Mouse (Mus musculus) forebrain, postnatal 0 days (tissue): ENCODE data around the gene Dlec1. TPM values are rescaled to one million over a fixed set of nuclear protein-coding genes. Genes with fewer than 3 reads are reported as not detected.

Source experiments
- ATAC-seq: fragments of 200-750 bp; cut with Nextera tagmentation; 2 replicates; pipeline ENCODE4 v1.8.0; 2017; ENCODE audit warnings: mild to moderate bottlenecking, moderate library complexity
- DNase-seq: peaks from one replicate; pipeline ENCODE4 v3.0.0-alpha.2; 2015
- H3K27ac ChIP-seq: fragments of 300-500 bp; sonication (generic); 2 replicates; pipeline ENCODE4 v1.5.1; 2014; ENCODE audit warnings: low read depth, mild to moderate bottlenecking, antibody characterized with exemption, low read length, moderate library complexity, mixed read lengths
- H3K27me3 ChIP-seq: fragments of 300-500 bp; sonication (generic); 2 replicates; pipeline ENCODE4 v1.6.1; 2014; ENCODE audit warnings: mild to moderate bottlenecking, low read length, mixed read lengths; ENCODE audit not compliant: insufficient read depth
- H3K36me3 ChIP-seq: fragments of 300-500 bp; sonication (generic); 2 replicates; pipeline ENCODE4 v1.6.1; 2014; ENCODE audit warnings: mild to moderate bottlenecking, moderate library complexity; ENCODE audit not compliant: insufficient read depth
- H3K4me1 ChIP-seq: fragments of 300-500 bp; sonication (generic); 2 replicates; pipeline ENCODE4 v1.6.1; 2014; ENCODE audit warnings: antibody characterized with exemption; ENCODE audit not compliant: insufficient read depth
- H3K4me2 ChIP-seq: fragments of 300-500 bp; sonication (generic); 2 replicates; pipeline ENCODE4 v1.6.1; 2014; ENCODE audit warnings: low read depth, mild to moderate bottlenecking, moderate library complexity
- H3K4me3 ChIP-seq: fragments of 300-500 bp; sonication (generic); 2 replicates; pipeline ENCODE4 v1.5.1; 2014; ENCODE audit warnings: low read depth, low read length, mixed read lengths
- H3K9ac ChIP-seq: fragments of 300-500 bp; sonication (generic); 2 replicates; pipeline ENCODE4 v1.6.1; 2014; ENCODE audit warnings: mild to moderate bottlenecking
- H3K9me3 ChIP-seq: fragments of 300-500 bp; sonication (generic); 2 replicates; pipeline ENCODE4 v1.6.1; 2016; ENCODE audit warnings: low read length
- CTCF ChIP-seq: sonication (generic); IDR thresholded peaks from 2 replicates; pipeline ENCODE4 v1.5.1; 2016; ENCODE audit warnings: antibody characterized with exemption, control low read depth, low read depth
- WGBS: fragments of 180-500 bp; shearing (Covaris S2); extraction: QIAGEN DNeasy Blood & Tissue Kit; methylation state at CpG from one replicate; pipeline ENCODE4 v1.1.7; 2014; 5-methylcytosine and 5-hydroxymethylcytosine counted together
- polyA plus RNA-seq: library from polyadenylated mRNA; unstranded; fragments of >200 nt; fragmentation: Nextera tagmentation; extraction: Ambion mirVana; gene quantifications from 2 replicates; pipeline ENCODE4 v1.2.1, GENCODE M21; 2015
- total RNA-seq: library from RNA; depleted of rRNA; stranded (reverse); fragments of >200 nt; gene quantifications from 2 replicates; pipeline ENCODE4 v1.2.3, GENCODE M21; 2014

Dlec1 gene
- total and polyA plus RNA-seq, 2 experiments from 2014 or later = 0.40 to 2.0 TPM

DNA sequence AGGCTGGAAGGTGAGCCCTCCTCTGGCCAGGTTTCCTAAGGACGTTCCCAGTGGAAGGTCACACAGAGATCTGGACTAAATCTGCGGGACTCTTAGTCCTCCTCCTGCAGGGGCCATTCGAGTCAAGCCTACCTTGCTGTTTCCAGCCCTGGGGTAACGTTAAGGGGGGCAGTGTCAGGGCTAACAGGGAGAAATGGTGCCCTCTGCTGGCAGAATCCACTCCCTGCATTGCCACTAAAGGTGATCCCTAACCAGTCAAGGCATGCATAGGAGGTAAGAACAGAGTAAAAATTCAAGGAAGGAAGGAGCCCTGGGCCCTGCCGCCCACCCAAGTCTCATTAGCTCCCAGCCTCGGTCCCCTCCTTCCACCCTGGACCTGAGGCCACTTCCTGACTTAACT, 34.7 kb upstream of the Dlec1 start:
- WGBS = 6% methylated on average over 6 of the region's 6 CpGs
- TF ChIP-seq CTCF = peak; percentile 96
- Histone ChIP-seq H3K4me2 (no peak overlapping the region), H3K36me3 (no peaks in the 10 kb centered on the region; the same call in 1 of the 2 replicates), H3K27me3 (no peaks in the 10 kb centered on the region), H3K9me3 (no peaks in the 10 kb centered on the region), H3K4me1 (no peaks in the 10 kb centered on the region), H3K27ac (no peak overlapping the region), H3K4me3 (no peak overlapping the region), H3K9ac (no peak overlapping the region)
- peak; percentile 76 for ATAC-seq
- DNase-seq = peak; percentile 86

DNA sequence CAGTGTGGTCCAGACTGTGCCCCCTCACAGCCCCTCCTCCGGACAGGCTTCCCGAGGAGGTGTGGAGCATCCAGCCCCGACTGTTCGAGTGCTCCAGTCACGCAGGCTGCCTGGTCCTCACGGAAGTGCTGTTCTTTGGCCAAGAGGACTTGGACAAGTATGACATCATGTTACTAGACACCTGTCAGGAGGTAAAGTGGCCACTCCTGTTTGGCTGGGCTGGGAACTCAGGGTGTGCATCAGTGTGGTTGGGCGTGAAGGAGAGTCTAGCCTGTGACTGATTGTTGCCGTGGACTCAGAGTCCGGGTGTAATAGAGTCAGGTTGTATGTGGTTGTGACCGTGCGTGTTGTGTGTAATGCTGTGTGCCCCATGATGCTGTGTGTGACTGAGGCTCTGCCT, 34.0 kb upstream of the Dlec1 start:
- H3K4me3 ChIP-seq = no peak overlapping the region
- H3K9me3 ChIP-seq = no peaks in the 10 kb centered on the region
- no peak for TF ChIP-seq CTCF
- no peaks in the 10 kb centered on the region for H3K27me3 ChIP-seq
- no peak overlapping the region for H3K27ac ChIP-seq
- DNase-seq (no peak), ATAC-seq (no peak)
- H3K4me2 ChIP-seq = no peak overlapping the region
- WGBS = 92% methylated on average over 11 of the region's 11 CpGs
- H3K4me1 ChIP-seq = no peaks in the 10 kb centered on the region
- H3K36me3 ChIP-seq = no peaks in the 10 kb centered on the region; the same call in 1 of the 2 replicates
- H3K9ac ChIP-seq = no peak overlapping the region

DNA sequence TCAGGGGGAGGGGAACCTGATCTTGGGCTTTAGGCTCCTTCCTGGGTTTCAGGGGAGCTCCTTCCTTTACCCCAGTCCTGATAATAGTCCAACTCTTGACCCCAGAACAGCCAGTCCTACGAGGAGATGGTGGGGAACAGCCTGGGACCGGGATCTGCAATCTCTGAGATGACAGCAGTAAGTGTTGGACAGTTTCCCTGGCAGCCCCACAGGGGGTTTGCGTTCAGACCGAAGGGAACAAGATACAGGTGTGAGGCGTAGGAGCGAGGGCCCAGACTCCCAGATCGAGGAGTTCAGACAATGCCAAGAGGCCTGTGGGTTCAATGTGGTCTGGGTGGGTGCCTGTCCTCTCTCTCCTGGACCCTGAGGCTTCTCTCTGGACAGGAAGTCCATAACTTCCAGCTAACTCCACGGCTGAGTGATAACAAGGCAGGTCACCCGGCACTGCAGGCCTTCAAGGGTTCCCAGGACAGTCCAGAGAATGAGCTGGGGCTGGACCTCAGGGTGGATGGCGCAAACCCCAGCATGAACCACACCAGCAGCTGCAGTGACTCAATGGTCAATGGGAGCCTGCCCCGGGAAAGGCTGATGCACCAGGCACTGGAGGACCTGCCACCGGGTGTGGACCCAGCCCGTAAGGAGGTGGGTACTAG, 32.0 kb upstream of the Dlec1 start:
- ATAC-seq = no peak
- H3K4me2 ChIP-seq = no peak overlapping the region
- H3K9ac ChIP-seq = no peak overlapping the region
- TF ChIP-seq CTCF = no peak
- no peaks in the 10 kb centered on the region for H3K9me3 ChIP-seq
- 80% methylated on average over 13 of the region's 13 CpGs for WGBS
- H3K36me3 ChIP-seq = peaks cover 1% of the 10 kb centered on the region
- no peak for DNase-seq
- H3K27me3 ChIP-seq = no peaks in the 10 kb centered on the region
- no peaks in the 10 kb centered on the region for H3K4me1 ChIP-seq
- no peak overlapping the region for H3K4me3 ChIP-seq
- H3K27ac ChIP-seq = no peak overlapping the region

DNA sequence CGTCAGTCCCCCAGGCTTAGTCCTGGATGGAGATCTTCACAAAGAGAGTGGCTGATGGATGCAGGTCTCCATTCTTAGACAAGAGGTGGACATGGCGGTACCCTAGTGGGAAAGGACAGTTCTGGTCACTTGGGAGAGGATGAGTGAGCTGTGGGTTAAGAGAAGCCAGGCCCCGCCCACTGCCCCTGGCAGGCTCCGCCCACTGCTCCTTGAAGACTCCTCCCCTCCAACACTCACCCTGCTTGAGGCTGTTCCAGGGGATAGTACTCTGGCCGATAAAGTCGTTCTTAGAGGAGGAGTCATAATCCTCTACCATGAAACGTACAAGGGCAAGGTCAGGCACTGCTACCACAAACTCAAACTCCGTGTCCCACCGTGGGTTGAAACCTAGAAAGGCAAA, 30.5 kb upstream of the Dlec1 start:
- Histone ChIP-seq H3K4me2 (no peak overlapping the region), H3K9ac (no peak overlapping the region), H3K27ac (no peak overlapping the region), H3K36me3 (peaks cover 5% of the 10 kb centered on the region), H3K4me3 (no peak overlapping the region), H3K9me3 (no peaks in the 10 kb centered on the region), H3K4me1 (no peaks in the 10 kb centered on the region), H3K27me3 (no peaks in the 10 kb centered on the region)
- no peak for TF ChIP-seq CTCF
- ATAC-seq (no peak), DNase-seq (no peak)
- 90% methylated on average over 9 of the region's 9 CpGs for WGBS

DNA sequence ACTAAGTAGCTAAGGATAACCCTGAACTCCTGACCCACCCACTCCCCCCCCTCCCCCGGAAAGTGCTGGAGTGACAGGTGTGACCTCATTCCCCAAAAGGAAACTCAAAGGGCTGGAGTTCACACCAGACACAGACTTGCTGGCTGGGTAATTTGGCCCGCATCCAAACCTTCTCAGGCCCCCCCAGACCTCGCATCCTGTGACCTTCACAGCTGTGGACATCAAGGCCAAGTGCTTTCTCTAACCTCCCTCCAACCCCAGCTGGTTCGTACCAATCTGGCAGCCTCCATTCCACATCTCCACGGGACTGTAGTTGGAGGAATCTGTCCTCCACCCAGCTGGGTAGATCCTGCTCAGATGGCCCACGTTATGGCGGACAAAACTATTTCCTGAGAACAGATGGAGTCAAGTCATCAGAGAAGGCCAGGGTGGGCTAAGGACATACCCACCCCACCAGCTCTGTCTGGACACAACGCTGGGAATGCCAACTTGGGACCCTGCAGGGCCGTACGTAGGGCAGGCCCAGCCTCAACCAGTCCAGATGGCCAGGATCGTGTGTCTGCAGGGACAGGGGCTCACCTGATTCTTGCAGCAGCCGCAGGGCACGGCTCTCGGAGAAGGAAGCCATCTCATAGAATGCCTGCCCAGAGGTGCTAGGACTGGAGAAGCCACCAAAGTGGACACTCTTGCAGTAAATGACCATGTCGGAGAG, 28.9 kb upstream of the Dlec1 start:
- no peak for ATAC-seq
- no peak for TF ChIP-seq CTCF
- no peaks in the 10 kb centered on the region for H3K27me3 ChIP-seq
- H3K4me1 ChIP-seq = no peaks in the 10 kb centered on the region
- 84% methylated on average over 15 of the region's 15 CpGs for WGBS
- no peak overlapping the region for H3K4me2 ChIP-seq
- no peak overlapping the region for H3K27ac ChIP-seq
- H3K4me3 ChIP-seq = no peak overlapping the region
- no peaks in the 10 kb centered on the region for H3K9me3 ChIP-seq
- DNase-seq = no peak
- H3K9ac ChIP-seq = no peak overlapping the region
- H3K36me3 ChIP-seq = peaks cover 5% of the 10 kb centered on the region

DNA sequence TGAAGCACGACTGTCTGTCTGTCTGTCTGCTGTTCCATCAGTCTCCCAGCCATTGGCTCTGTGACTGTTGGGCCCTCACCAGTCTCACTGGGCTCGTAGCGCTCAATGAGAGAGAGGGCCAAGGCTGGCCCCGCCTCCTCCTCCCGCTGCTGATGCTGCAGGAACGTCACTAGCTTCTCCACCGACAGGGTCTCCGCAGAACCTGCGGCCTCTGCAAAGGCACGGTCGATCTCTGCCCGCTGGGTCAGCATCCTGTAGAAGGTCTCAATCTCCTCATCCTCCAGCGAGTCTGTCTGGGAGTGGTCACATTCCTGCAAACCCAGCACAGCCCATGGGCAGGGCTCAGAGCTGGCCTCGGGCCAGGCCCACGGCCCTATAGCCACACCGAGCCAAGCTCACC, 26.6 kb upstream of the Dlec1 start:
- no peak overlapping the region for H3K9ac ChIP-seq
- H3K27ac ChIP-seq = no peak overlapping the region
- H3K4me1 ChIP-seq = no peaks in the 10 kb centered on the region
- ATAC-seq (no peak), DNase-seq (no peak)
- WGBS = 72% methylated on average over 16 of the region's 16 CpGs
- H3K4me2 ChIP-seq = no peak overlapping the region
- H3K27me3 ChIP-seq = no peaks in the 10 kb centered on the region
- H3K4me3 ChIP-seq = no peak overlapping the region
- TF ChIP-seq CTCF = no peak
- no peaks in the 10 kb centered on the region for H3K9me3 ChIP-seq
- H3K36me3 ChIP-seq = peaks cover 5% of the 10 kb centered on the region

DNA sequence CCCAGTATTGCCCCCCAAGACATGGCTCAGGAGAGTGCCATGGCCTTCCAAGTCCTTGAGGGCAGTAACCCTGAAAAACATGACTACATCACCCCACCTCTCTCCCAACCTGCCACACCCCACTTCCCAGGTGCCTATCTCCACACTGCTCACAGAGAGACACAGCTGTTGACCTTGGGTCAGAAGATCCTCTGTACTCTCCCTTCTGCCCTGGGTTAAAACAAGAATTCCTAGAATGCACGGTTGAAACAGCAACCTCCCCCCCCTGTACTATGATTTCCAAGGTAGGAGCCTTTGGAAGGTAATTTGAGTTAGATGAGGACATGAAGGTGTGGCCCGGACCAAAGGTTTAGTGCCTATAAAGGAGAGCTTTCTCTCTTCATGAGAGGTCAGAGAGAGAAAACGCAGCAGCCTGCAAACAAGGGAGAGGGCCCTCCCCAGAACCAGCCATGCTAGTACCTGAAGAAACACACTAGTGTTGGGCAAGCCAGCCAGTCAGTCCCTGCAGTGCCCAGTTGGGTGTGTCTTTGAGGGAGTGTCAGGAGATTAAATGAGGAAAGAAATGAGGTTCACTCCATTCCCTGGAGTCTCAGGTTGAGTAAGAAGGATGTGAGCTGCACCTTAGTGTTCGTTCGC, 22.1 kb upstream of the Dlec1 start:
- ATAC-seq = no peak
- no peak overlapping the region for H3K27ac ChIP-seq
- 89% methylated on average over 5 of the region's 5 CpGs for WGBS
- no peak for DNase-seq
- H3K4me2 ChIP-seq = no peak overlapping the region
- peaks cover 12% of the 10 kb centered on the region; the same call in 1 of the 2 replicates for H3K36me3 ChIP-seq
- no peaks in the 10 kb centered on the region for H3K4me1 ChIP-seq
- no peak overlapping the region for H3K4me3 ChIP-seq
- no peaks in the 10 kb centered on the region for H3K9me3 ChIP-seq
- no peak for TF ChIP-seq CTCF
- H3K9ac ChIP-seq = no peak overlapping the region
- no peaks in the 10 kb centered on the region for H3K27me3 ChIP-seq
